Mouse (Mus musculus) layer of hippocampus, postnatal 10 days (tissue): ENCODE results near the gene Hnrnpa2b1. TPM values are rescaled to one million over a fixed set of nuclear protein-coding genes. Genes with fewer than 3 reads are reported as not detected.
"Not testable (repeated sequence)": the region's sequence is repeated elsewhere in the genome, so short reads cannot be mapped to it uniquely, and the experiment has no call there.

Experiments
- DNase-seq, 2 experiments: peaks; one replicate each; pipeline ENCODE4 v3.0.0; 2021; ENCODE audit warnings: low spot score in 2 of 2
- long read RNA-seq: library from polyadenylated mRNA; stranded (forward); transcript quantifications from one replicate; pipeline ENCODE4 v2.0.0, GENCODE M21; 2023
- total RNA-seq, 2 experiments: library from RNA; stranded (reverse); gene quantifications; 2 replicates each; pipeline ENCODE4 v1.2.3; 2021

The Hnrnpa2b1 gene
- 100 to 1,000 TPM; 703 to 723 TPM for total RNA-seq
- long read RNA-seq, transcript Hnrnpa2b1-203 (12 exons, 1,728 nt): minor isoform, 14 of 1,312 reads
- long read RNA-seq, transcript Hnrnpa2b1-210 (10 exons, 1,518 nt): minor isoform, 36 of 1,312 reads
- long read RNA-seq, transcript Hnrnpa2b1-204 (11 exons, 1,638 nt): major isoform, 206 of 1,312 reads
- long read RNA-seq, transcript Hnrnpa2b1-202 (12 exons, 1,662 nt): minor isoform, 5 of 1,312 reads
- long read RNA-seq, partial matches to known transcripts: 506 of 1,312 reads
- long read RNA-seq, other reads (novel, unspliced or antisense): 538 of 1,312 reads

DNA sequence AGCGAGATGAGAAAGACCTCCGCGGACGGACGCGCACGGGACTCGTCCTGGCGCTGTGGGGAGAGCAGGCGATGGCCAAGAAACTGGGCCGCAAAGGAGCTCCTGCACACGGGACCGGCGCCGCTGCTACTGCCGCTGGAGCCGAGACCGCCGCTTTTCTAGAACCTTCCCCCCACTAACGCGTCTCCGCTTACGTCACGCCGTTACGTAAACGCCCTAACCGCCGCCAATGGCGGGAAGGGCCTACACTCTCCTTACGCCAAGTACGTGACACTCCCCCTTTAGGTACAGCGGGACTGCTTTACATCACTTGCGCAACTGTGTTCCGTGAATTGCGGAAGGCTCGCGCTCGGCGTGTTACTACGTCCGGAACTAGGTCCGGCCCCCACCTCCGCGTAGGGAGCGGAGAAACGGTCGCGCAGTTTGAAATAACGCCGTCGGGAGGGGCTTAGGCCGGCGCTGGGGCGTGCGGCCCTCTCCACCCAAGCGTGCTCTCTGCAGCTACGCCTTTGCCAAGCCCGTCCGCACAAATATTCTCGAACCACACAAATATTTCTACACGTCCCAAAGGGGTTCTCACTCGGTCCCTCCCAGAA is at the start of gene Hnrnpa2b1:
Hnrnpa2b1 (minus strand) TSS at position 180 of the 596 bp plus-strand sequence.
- peak; percentile 100 for DNase-seq

DNA sequence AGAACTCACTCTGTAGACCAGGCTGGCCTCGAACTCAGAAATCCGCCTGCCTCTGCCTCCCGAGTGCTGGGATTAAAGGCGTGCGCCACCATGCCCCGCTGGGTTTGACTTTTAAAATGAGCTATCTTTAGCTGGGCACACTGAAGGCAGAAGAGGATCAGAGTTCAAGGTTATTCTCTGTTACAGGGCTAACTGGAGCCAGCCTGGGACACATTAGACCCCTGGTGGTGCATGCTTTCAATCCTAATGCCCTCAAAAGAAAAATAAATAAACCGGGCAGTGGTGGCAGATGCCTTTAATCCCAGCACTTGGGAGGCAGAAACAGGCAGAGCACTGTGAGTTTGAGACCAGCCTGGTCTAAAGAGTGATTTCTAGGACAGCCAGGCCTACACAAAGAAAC is 45.2 kb upstream of the Hnrnpa2b1 start:
- DNase-seq: no peak

DNA sequence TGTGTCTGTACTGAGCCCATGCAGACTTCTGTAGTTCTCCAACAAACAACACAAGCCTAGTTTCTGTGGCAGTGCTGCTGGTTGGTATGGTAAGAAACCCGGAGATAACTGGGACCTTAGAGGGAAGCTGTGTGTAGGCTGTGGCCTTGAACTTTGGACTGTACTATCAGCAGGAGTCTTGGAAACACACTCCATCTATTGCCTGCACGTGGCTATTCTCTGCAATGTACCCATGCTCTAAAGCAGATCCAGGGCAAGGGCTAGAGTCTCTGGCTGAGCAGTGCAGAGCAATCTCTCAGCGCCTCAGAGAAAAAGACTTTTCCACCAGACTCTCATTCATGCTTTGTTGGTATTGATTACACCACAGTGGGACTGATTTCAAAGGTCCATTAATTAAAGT is 44.1 kb upstream of the Hnrnpa2b1 start:
- no peak for DNase-seq

DNA sequence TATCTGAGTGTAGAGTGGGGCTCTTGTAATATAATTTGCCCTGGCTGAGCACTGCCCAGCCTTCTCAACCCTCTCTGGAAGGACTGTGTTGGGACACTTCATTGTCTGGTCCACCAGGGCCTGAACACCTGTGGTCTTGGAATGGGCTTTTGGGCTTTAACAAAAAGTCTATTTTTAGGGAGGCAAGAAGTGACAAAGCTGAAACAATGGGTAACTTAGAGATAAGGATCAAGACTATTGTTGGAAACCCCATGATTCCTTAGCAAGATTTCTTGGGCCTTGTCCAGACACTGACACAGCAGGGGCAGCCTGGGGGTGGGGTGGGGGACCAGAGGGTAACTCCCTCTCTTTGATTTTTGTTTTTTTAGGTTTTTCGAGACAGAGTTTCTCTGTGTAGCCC is 41.3 kb upstream of the Hnrnpa2b1 start:
- DNase-seq: no peak

DNA sequence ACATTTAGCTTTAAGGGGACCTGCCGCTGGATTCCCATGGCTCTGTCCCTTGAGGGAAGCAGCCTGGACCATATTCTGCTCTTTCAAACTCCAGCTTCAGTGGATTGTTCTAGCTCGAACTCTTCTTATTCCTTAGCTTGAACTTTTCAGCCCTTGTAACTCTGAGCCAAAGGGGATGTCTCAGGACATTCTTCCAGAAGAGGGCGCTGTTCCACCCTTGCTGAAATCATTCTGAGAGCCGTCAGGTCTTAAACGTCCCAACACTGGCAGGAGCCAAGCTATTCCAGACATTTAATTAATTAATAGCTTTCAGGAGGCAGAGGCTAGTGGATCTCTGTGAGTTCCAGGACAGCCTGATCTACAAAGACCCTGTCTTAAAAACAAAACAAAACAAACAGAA is 40.4 kb upstream of the Hnrnpa2b1 start:
- DNase-seq: peak; percentile 52 to 60

DNA sequence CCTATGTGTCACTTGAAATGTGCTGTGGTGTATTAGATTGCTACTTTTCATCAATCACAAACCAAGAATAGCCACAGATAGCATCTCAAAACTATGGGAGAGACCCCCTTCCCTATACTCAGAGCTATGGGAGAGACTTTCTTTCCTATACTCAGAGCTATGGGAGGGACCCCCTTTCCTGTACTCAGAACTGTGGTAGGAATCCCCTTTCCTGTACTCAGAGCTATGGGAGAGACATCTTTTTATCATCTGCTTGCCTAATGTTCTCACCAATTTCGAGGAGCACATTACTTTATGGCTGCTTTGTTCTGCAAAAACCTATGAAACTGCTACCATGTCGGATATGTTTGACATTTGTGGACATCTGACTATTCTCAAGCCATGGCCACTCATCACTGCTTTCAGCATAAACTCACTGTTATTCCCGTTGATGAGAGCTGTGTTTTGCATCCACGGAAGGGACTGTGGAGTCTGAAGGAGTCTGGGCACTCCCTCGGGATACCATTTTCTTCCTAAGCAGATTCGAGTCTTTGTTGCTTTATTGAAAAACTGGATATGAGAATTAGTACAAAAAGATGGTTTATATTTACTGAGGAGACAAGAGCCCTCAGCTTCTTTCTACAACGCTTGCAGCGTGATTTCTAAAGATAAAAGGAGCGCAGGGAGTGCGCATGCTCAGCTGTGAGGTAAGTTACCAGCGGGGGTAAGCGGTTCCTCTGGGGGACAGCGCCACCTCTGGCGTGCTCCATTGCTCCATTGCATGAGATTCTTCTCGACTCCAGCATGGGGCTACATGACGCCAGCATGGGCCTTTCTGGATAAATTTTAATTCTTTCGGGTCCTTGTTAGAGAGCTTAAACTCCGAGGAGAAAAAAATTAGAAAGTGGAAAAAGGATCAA is 39.3 kb upstream of the Hnrnpa2b1 start:
- DNase-seq: peak; percentile 74 to 83

DNA sequence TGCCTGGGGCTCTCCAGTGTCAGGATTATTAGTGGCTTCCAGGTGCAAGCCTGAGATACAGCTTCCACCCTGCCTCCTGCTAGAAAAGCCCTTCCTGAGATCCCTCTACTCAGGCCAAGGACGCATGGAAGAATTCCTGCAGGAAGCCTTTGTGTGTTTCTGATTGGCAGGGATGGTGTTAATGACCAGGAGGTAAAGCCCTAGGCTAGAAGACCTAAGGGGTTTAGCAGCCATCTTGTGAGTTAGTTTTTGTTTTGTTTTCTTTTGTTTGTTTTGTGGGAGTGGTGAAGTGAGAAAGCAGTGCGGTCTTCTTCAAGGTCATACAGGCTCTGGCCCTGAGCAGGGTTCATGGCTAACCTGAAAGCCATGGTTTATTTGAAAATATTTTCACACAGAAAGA is 37.9 kb upstream of the Hnrnpa2b1 start:
- no peak for DNase-seq

DNA sequence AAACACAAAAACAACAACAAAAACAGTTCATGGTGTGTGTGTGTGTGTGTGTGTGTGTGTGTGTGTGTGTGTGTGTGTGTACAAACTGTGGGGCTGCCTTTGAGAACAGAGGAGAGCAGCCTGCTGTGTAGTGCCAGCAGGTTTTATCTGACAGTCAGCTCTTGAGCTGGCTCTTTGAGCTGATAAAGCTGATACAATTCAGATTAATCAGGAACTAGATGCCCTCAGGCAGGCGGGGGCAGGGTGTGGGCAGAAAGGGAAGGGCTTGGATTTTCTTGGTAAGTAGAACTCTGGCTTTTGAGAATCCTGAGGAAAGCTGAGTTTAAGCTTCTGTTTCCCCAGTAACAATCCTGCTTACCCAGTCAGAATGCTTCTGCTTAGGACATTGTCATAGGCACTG is 36.0 kb upstream of the Hnrnpa2b1 start:
- no peak for DNase-seq

DNA sequence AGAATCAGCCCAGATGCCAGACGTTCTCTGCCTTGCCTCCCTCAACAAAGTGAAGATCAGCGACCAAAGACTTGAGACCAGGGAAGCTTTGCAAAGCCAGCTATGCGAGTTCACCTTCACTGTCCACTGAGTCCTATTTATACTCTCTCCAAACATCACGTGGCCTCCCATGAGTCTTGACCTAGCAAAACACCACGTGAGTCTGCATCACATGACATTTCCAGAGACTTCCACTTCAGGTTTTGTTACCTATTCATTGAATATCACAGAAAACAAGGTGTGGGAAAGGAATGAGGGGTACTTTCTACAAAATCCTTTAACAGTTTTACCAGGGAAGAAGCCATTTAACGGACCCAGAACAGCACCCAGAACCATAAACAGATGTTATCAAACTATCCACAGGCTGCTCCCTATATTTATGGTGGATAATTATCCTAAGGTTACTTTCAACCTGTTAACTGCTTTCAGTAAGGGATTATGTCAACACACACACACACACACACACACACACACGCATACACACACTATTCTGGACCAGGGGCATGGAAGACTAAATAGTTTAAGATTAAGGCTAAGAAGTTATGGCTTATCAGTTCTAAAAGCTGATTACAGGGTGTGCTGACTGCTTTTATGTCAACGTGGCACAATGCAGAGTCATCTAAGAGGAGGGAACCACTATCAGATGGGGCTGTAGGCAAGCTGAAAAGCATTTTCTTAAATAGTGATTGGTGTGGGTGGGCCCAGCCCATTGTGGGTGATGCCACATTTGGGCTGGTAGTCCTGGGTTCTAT is 27.8 kb upstream of the Hnrnpa2b1 start:
- no peak for DNase-seq

DNA sequence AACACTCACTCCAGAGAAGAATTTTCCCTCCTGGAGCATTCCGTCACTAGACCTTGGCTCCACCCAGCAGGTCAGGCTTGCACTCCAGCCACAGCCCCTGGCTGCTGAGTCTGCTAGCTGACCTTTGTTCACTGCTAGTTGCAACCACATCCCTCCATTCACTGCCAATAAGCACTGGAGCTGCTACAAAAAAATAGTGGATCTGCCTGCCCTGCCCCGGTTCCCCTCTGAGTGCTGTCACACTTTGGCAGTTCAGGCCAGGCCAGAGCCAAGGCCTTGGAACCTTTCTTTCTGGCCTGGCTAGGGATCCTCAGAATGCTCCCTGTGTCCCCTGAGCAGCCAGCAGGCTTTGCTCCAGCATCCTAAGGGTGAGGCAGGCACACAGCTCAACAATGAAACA is 20.1 kb upstream of the Hnrnpa2b1 start:
- DNase-seq: no peak

DNA sequence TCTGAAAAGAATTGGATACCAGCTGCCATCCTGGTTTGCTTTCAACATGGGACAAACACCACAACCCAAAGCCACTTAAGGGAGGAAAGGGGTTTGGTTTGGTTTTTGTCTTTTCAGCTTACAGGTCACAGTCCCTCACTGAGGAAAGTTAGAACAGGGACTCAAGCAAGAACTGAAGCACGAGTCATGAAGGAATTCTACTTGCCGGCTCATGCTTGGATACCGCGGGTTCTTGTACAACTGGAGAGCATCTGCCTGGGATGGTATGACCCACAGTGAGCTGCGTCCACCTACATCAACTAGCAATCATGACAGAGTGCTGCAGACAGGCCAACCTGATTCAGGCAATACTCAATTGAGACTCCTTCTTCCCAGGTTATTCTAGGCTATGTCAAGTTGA is 17.0 kb upstream of the Hnrnpa2b1 start:
- DNase-seq: no peak

DNA sequence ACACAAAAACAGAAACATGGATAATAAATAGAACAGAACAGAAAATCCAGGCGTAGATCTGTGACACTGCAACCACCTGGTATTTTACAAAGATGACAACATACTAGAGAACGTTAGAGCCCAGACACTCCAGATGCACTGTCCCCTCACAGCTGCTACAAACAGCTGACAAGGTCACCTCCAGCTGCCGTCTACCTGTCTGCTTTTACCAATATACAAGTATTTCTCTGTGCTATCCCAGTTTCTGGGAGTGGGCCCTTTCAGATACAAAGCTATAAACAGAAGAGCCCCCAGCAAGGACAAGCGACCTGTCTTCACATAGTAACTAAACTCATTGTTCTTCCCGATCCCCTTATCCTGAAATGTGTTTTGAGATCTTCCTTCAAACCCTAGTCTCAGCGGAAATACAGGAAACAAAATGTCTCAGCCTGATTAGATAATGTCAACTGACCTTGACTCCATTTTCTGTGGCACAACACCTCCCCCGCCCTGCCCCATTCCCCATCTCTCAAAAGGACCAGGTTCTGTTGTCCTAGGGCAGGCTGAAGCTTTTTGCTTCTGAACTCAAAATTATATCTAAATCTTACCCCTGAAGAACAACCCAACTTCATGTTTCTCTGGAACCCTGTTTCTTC is 16.5 kb upstream of the Hnrnpa2b1 start:
- DNase-seq: no peak

DNA sequence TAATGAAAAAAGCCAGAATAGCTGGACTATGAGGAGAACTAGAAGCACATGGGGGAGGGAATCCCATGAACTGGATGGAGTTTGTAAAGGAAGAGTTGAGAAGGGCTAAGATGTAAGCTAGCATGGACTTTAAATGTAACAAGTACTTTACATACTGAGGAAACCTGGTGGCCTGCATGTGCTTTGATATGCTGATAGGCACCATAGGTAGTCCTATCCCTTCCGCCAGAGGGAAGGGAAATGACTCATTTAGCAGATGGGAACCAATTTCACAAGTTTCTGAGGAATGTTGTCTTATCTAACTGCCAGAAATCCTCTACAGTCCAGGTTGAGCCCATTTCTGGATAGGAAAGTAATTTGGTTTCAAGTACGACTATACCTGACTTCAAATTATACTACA is 16.0 kb upstream of the Hnrnpa2b1 start:
- DNase-seq: no peak

DNA sequence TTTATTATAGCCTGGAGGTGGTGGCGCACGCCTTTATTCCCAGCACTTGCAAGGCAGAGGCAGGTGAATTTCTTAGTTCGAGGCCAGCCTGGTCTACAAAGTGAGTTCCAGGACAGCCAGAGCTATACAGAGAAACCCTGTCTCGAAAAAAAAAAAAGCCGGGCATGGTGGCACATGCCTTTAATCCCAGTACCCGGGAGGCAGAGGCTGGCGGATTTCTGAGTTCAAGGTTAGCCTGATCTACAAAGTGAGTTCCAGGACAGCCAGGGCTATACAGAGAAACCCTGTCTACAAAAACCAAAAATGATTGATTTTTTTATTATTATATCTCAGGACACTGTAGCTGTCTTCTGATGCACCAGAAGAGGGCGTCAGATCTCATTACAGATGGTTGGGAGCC is 14.9 kb upstream of the Hnrnpa2b1 start:
- DNase-seq: not testable (repeated sequence)

DNA sequence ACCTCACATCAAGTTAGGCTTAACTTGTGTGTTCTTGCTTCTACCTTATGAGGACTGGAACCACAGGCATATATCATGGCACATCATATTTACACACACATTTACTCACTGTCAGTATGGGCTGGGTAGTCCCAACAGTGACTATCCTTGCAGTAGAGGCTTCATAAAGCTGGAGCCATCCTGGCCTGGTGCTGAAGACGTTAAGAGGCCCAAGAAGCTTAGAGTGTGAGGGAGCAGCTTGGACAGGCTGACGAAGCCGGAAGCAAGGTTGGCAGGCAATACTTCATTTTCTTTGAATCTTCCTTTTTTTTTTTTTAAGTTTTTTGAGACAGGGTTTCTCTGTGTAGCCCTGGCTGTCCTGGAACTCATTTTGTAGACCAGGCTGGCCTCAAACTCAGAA is 14.2 kb upstream of the Hnrnpa2b1 start:
- DNase-seq: no peak

DNA sequence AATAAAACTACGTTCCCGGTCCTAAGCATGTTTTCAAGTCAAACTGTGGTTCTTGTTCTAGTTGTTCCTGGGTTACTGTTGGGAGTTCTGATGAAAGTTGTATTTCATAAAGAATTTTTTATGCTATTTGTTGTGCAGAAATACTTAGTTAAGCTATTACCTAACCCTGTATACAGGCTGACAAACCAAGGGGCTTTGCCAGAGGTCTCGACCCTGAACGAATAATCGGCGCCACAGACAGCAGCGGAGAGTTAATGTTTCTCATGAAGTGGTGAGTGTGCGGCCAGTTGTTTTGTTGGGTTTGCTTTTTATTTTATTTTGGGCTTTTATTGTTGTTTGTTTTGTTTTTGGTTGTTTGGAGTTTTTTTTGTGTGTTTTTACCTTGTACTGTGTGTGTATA is 11.9 kb upstream of the Hnrnpa2b1 start:
- no peak for DNase-seq

DNA sequence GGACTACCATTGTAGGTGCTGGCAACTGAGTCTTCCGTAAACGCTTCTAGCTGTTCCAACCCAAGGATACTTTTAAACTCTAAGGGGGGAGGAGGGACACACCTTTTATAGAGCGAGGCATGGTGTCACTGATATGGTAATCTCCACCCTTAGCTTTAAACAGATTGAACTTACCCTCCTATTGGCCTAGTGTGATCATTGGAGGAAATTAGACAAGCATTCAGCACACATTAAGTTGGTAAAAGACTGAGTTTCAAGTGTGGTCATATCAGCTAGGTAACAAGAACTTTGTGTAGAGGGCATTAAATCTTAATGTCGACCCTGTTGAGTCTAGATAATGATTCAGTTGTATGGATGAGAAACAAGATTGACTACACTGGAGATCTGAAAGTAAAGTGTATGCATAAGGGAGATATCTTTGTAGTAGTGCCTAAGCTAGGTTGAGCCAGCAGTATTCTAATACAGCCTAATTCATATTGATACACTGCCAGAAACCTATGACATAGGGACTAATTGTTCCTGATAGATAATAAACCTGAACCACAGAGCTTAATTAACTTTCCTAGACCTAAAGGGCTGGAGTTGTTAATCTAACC is 9.5 kb upstream of the Hnrnpa2b1 start:
- no peak for DNase-seq

DNA sequence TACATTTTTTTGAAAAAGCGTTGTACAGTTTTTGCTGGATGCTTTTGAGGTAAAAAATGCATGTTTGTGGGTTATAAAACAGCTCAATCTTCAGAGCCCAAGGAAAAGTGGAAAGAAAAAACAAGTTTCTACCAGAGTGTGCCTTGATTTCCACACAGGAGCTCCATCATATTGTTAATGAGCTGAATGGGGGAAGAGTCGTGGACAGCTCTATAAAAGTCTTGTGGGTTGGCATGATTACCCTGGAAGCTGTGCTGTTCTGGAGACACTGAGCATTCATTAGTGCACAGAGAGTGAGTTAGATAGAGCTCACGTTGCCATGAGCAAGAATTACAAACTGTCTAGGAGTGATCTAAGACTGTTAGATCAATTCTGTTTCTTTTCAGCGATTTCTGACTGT is 2.5 kb upstream of the Hnrnpa2b1 start:
- no peak for DNase-seq

DNA sequence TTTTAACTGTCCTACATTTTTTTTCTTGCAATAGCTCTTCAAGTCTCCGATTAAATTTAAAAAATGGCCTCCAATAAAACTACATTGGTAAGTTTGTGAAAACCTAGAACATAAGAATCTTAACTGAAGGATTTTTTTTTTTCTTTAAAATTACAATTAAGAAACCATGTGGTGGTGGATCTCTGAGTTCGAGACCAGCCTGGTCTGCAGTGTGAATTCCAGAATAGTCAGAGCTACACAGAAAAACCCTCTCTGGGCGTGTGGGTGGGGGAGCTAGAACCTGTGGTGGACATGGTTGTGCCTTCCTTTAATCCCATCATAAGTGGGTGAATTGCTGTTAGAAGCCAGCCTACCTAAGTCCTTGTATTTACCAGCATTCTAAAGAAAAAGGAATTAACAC is 2.1 kb upstream of the Hnrnpa2b1 start:
- DNase-seq: no peak

DNA sequence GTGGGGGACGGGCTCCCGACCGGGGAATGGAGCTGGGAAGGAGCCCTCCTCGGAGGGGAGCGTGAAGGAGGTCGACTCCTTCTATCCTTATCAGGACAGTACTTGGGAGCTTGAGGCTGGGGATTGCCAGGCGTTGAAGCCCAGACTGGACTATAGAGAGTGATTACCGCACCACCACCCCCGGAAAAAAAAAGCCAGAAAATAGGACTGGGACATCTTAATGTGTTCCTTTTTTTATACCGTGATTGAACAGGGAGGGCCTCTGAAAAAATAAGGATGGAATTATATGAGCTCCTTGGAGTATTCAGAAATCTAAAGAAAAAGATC is 1.4 kb upstream of the Hnrnpa2b1 start:
- no peak for DNase-seq
